Mouse (Mus musculus) C2C12 (cell line): Measurements from ENCODE around the gene 4933406M09Rik. TPM values are rescaled to one million over a fixed set of nuclear protein-coding genes. Genes with fewer than 3 reads are reported as not detected.

Experiments
- H3K27me3 ChIP-seq: one replicate; pipeline ENCODE4 v1.6.1; 2011; ENCODE audit not compliant: control insufficient read depth, insufficient read depth, insufficient read length
- H3K36me3 ChIP-seq: one replicate; pipeline ENCODE4 v1.6.1; 2011; ENCODE audit not compliant: control insufficient read depth, insufficient read depth
- H3K4me3 ChIP-seq: one replicate; pipeline ENCODE4 v1.5.1; 2011; ENCODE audit warnings: mild to moderate bottlenecking, control low read depth; ENCODE audit not compliant: poor library complexity, insufficient read depth, severe bottlenecking
- H3K79me2 ChIP-seq: one replicate; pipeline ENCODE4 v1.6.1; 2011; ENCODE audit not compliant: control insufficient read depth, insufficient read depth
- H3K79me3 ChIP-seq: one replicate; pipeline ENCODE4 v1.6.1; 2011; ENCODE audit warnings: low read depth, control low read depth
- H3ac ChIP-seq: one replicate; pipeline ENCODE3; 2011; ENCODE audit warnings: low read depth; ENCODE audit not compliant: control insufficient read depth, insufficient read length
- CEBPB ChIP-seq: IDR thresholded peaks from one replicate; pipeline ENCODE4 v1.6.1; 2011; ENCODE audit warnings: low read depth, mild to moderate bottlenecking, control low read depth, moderate library complexity
- CTCF ChIP-seq: IDR thresholded peaks from one replicate; pipeline ENCODE4 v1.5.1; 2011; ENCODE audit not compliant: control insufficient read depth, insufficient read depth, insufficient read length
- FOSL1 ChIP-seq: IDR thresholded peaks from one replicate; pipeline ENCODE4 v1.8.0; 2011; ENCODE audit warnings: mild to moderate bottlenecking, low read length; ENCODE audit not compliant: poor library complexity, insufficient read depth, severe bottlenecking
- MAX ChIP-seq: IDR thresholded peaks from one replicate; pipeline ENCODE4 v1.6.1; 2011; ENCODE audit warnings: mild to moderate bottlenecking, control low read depth
- MYOD1 ChIP-seq: IDR thresholded peaks from one replicate; pipeline ENCODE4 v1.6.1; 2011; ENCODE audit warnings: low read depth; ENCODE audit not compliant: control insufficient read depth, insufficient read length
- MYOG ChIP-seq: IDR thresholded peaks from one replicate; pipeline ENCODE4 v1.6.1; 2011; ENCODE audit not compliant: control insufficient read depth, insufficient read length; ENCODE audit errors: extremely low read depth
- USF1 ChIP-seq: IDR thresholded peaks from one replicate; pipeline ENCODE4 v1.6.1; 2011; ENCODE audit warnings: low read depth, mild to moderate bottlenecking, control low read depth, moderate library complexity
- polyA plus RNA-seq: library from polyadenylated mRNA; unstranded; fragments of >200 nt; fragmentation: generic; extraction: Trizol; gene quantifications from one replicate; pipeline ENCODE4 v1.2.1, GENCODE M21; 2012; ENCODE audit warnings: missing spikeins

Gene 4933406M09Rik
- polyA plus RNA-seq, 1 experiment, result not detected

GRCm38 (mm10) chr1:134423911-134424310 lies 38.2 kb downstream of the 4933406M09Rik start:
- peaks cover 37% of the 10 kb centered on the region for H3K79me3 ChIP-seq
- H3K79me2 ChIP-seq, result peaks cover 47% of the 10 kb centered on the region
- H3K36me3 ChIP-seq, result peaks cover 59% of the 10 kb centered on the region
- no peak overlapping the region for H3K4me3 ChIP-seq
- no peak overlapping the region for H3ac ChIP-seq
- no peak for TF ChIP-seq MYOD1
- no peak for TF ChIP-seq USF1
- no peak for TF ChIP-seq CTCF
- TF ChIP-seq FOSL1, result no peak
- TF ChIP-seq CEBPB, result no peak
- no peak for TF ChIP-seq MAX
- TF ChIP-seq MYOG, result no peak
- H3K27me3 ChIP-seq, result no peaks in the 10 kb centered on the region

DNA sequence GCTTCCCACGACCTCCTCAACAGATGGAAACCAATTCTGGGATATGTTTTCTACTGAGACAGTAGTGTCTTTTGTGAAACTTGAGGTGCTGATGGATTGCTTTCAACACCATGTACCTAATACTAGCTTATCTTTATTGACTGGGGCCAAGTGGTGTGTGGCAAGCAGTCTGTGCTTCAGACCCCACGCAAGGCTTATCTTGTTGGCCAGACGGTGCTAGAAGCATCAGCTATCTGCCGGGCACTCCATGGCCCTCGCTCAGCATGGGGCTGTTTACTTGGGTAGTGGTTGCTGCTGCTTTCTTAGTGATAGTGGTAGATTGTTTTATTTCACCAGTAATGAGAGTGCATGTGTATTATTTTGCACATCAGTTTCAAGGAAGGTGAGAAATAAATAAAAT lies 40.5 kb downstream of the 4933406M09Rik start:
- no peak overlapping the region for H3K4me3 ChIP-seq
- peaks cover 13% of the 10 kb centered on the region for H3K79me3 ChIP-seq
- TF ChIP-seq USF1, result no peak
- no peak for TF ChIP-seq FOSL1
- no peak for TF ChIP-seq MAX
- no peak for TF ChIP-seq MYOD1
- no peak for TF ChIP-seq MYOG
- no peak for TF ChIP-seq CEBPB
- TF ChIP-seq CTCF, result no peak
- H3K79me2 ChIP-seq, result peaks cover 24% of the 10 kb centered on the region
- peaks cover 81% of the 10 kb centered on the region for H3K36me3 ChIP-seq
- no peak overlapping the region for H3ac ChIP-seq
- H3K27me3 ChIP-seq, result no peaks in the 10 kb centered on the region

DNA sequence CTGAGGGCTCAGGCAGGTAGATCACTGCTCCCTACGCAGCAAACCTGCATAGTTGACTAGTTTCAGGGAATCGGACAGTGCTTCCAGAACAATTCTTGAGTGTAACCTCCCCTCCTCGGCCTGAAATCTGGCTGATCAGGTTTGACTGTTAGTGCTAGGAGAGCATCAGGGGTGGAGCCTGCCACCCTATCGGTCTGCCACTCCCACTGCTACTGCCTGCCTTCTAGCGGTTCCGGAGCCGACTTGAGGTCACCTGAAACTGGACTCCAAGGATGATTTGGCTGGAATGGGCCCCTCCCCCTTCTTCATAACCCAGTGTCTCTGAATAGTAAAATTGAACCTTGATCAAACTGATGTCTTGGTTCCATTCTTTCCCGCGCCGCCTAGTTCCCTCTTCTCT lies 47.3 kb downstream of the 4933406M09Rik start:
- Histone ChIP-seq H3ac (no peak overlapping the region), H3K27me3 (no peaks in the 10 kb centered on the region), H3K36me3 (peaks cover 50% of the 10 kb centered on the region), H3K79me3 (no peaks in the 10 kb centered on the region), H3K79me2 (no peaks in the 10 kb centered on the region), H3K4me3 (no peak overlapping the region)
- TF ChIP-seq MYOG, result no peak
- TF ChIP-seq USF1, result no peak
- TF ChIP-seq CTCF, result no peak
- no peak for TF ChIP-seq CEBPB
- TF ChIP-seq MYOD1, result no peak
- no peak for TF ChIP-seq FOSL1
- TF ChIP-seq MAX, result no peak

- peaks cover 45% of the 10 kb centered on the region for H3K36me3 ChIP-seq
- H3K27me3 ChIP-seq, result no peaks in the 10 kb centered on the region
- TF ChIP-seq FOSL1 (no peak), MYOG (no peak), CTCF (no peak), MAX (no peak)
- no peak overlapping the region for H3ac ChIP-seq
- no peaks in the 10 kb centered on the region for H3K79me2 ChIP-seq
- no peak overlapping the region for H3K4me3 ChIP-seq
- H3K79me3 ChIP-seq, result no peaks in the 10 kb centered on the region
These were observed 47.7 kb downstream of the 4933406M09Rik start for GRCm38 (mm10) chr1:134433473-134433872.

DNA sequence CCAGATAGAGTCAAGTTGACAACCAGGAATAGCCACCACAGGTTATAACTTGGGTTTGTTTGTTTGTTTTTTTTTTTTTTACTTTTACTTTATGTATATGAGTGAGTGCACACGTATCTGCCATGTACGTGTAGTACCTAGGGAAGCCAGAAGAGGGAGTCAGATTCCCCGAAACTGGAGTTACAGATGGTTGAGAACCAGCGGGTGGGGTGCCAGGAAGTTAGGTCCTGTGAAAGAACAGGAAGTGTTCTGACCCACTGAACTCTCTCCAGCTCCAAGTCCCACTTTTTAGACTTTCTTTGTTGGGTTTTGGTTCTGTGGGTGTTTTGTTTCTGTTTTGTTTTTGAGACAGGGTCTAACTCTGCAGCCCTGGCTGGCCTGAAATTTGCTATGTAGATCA lies 49.7 kb downstream of the 4933406M09Rik start:
- Histone ChIP-seq H3ac (no peak overlapping the region), H3K4me3 (no peak overlapping the region), H3K79me3 (no peaks in the 10 kb centered on the region), H3K27me3 (no peaks in the 10 kb centered on the region), H3K36me3 (peaks cover 27% of the 10 kb centered on the region), H3K79me2 (no peaks in the 10 kb centered on the region)
- TF ChIP-seq MAX, result no peak
- no peak for TF ChIP-seq FOSL1

DNA sequence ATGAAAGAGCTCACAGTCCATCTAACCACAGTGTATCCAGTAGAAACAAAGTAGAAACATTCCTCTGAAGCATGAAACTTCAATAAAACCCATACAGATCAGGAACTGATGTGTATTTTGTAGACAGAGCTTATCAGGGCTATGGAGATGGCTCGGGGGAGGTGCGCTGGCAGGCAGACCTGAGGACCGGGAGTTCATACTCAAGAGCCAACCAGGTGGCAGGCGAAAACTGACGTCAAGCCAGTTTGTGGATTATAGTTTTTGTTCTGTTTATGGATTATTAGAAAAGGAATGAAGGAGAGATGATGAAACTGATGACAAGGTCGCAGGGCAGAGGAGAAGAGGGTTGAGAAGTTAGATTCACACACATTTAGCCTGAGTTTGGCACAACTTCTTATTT lies 54.7 kb downstream of the 4933406M09Rik start:
- H3K4me3 ChIP-seq, result no peak overlapping the region
- H3K27me3 ChIP-seq, result no peaks in the 10 kb centered on the region
- H3K36me3 ChIP-seq, result no peaks in the 10 kb centered on the region
- no peaks in the 10 kb centered on the region for H3K79me3 ChIP-seq
- H3ac ChIP-seq, result no peak overlapping the region
- no peaks in the 10 kb centered on the region for H3K79me2 ChIP-seq
- no peak for TF ChIP-seq MAX
- TF ChIP-seq MYOD1, result no peak
- no peak for TF ChIP-seq USF1
- no peak for TF ChIP-seq MYOG
- TF ChIP-seq FOSL1, result no peak
- no peak for TF ChIP-seq CEBPB
- TF ChIP-seq CTCF, result no peak

Other genes with a start within 250 kb of the 4933406M09Rik start
- gene Chil1, start 203.8 kb upstream of the 4933406M09Rik start, polyA plus RNA-seq, result 0.08 TPM
- gene Mybph, start 192.5 kb upstream of the 4933406M09Rik start, polyA plus RNA-seq, result 1.4 TPM
- gene Adora1, start 150.5 kb upstream of the 4933406M09Rik start, polyA plus RNA-seq, result 0.05 TPM
- gene Myog, start 96.0 kb upstream of the 4933406M09Rik start, polyA plus RNA-seq, result 22.0 TPM
- 0.35 TPM for gene Ppfia4, start 53.0 kb upstream of the 4933406M09Rik start, polyA plus RNA-seq
- 85.2 TPM for gene Tmem183a, start 24.0 kb upstream of the 4933406M09Rik start, polyA plus RNA-seq
- gene Cyb5r1, start 19.6 kb downstream of the 4933406M09Rik start, polyA plus RNA-seq, result 68.4 TPM
- 65.7 TPM for gene Adipor1, start 29.4 kb downstream of the 4933406M09Rik start, polyA plus RNA-seq
- gene Klhl12, start 69.6 kb downstream of the 4933406M09Rik start, polyA plus RNA-seq, result 6.5 TPM
- 15.6 TPM for gene Rabif, start 108.7 kb downstream of the 4933406M09Rik start, polyA plus RNA-seq
- gene Mgat4e, start 163.7 kb downstream of the 4933406M09Rik start, polyA plus RNA-seq, result not detected
- gene Kdm5b, start 174.2 kb downstream of the 4933406M09Rik start, polyA plus RNA-seq, result 3.4 TPM